Mouse (Mus musculus) kidney, adult 8-10 months (tissue): ENCODE measurements at regions not wholly inside any gene's neighbourhood (a gene's known extent, or its start where the extent isn't known, plus 50 kb on each side); places are given as distances from the start of the nearest gene placed in this dataset.
"Not testable (repeated sequence)": the region's sequence is repeated elsewhere in the genome, so short reads cannot be mapped to it uniquely, and the experiment has no call there.

Source experiments
- DNase-seq, 2 experiments: peaks; one replicate each; pipeline ENCODE4 v3.0.0; 2022

- DNase-seq = no peak
Measured at GRCm38 (mm10) chr1:17545311-17545710, 600.4 kb downstream of the Crisp4 start.

DNA sequence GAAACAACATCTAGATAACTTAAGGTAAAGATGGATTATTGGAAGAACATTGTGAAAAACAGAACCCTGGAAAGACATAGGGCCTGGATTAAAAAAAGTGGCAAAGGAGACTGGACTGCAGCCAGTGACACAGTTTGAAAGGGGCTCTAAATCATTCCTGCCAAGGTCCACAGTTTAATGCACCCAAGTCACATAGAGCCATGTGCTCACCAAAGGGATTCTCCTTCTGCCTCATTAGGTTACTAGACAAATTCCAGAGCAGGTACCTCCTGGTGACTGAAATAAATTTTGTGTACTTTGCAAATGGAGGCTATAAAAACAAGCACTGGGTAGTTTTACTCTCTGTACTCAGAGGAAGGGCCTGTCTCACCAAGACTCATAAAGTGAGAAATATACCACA lies 607.5 kb downstream of the Crisp4 start:
- no peak for DNase-seq

- not testable (repeated sequence) for DNase-seq
Measured at GRCm38 (mm10) chr1:17531291-17531690, 614.4 kb downstream of the Crisp4 start.

GRCm38 (mm10) chr1:17520118-17520517 lies 625.6 kb downstream of the Crisp4 start:
- DNase-seq = no peak

DNA sequence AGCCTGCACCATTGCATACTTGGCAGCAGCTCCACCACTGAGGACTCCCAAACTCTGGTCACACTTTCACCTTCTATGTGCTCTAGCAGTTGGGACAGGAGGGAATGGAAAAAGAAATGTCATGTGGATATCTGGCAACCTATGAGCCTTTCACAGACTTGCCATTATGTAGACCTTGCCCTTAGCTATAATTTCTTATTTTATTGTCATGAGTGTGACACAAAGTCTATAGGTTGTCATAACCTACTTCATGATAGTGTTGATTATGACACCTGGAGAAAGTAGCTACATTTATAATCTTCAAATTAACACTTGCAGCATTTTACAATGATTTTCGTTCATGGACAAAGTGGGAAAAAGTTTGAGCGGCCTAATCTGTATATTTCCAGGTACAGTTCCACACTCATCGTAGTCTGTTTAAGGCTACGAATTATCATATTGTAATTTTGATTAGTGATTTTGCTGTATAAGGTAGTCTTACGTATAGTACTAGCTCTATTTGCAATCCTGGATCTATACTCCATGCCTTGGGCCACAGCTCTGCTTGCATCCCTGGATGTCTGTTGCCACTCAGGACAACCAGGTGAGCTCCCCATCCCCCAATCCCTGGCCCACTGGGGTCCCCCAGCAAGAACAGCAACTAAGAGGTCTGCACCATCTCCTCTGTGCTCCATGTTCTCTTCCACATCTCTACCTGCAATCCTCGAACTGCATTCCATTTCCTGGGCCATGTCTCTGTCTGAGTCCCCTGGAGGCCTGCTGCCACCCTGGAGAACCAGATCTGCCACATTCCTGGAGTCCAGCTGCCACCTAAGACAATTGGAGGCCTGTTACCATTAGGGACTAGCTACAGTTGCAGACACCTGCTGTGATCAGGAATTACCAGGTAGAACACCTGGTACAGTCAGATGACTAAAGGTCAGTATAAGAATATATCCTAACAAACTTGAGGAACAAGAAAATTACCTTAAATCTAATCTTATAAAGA lies 639.3 kb downstream of the Crisp4 start:
- no peak for DNase-seq

DNA sequence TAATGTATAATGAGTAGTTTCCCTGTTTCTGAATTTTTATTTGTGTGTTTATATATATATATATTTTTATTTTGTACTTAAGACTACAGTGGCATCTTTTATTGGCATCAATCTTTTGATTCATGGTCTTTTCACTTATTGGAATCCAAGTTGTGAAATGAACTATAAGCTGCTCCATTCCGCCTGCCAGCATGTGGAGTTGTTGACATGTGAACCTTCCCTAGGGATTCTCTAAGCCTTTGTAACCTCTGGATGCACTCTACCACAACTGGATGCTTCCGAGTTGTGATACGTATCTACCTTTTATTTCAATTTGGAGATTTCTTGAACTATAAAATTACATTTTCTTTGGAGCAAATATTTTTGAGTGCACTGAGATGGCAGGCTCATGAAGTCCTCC lies 652.1 kb downstream of the Crisp4 start:
- DNase-seq = no peak

- not testable (repeated sequence) for DNase-seq
Measured at GRCm38 (mm10) chr1:17489854-17490202, 655.9 kb downstream of the Crisp4 start.

- not testable (repeated sequence) for DNase-seq
Measured at GRCm38 (mm10) chr1:17489192-17489853, 656.4 kb downstream of the Crisp4 start.

GRCm38 (mm10) chr1:17451204-17451866 lies 694.4 kb downstream of the Crisp4 start:
- no peak for DNase-seq

GRCm38 (mm10) chr1:17450715-17451114 lies 695.0 kb downstream of the Crisp4 start:
- DNase-seq = peak in 1 of 2 experiments; percentile 2

GRCm38 (mm10) chr1:17450295-17450694 lies 695.4 kb downstream of the Crisp4 start:
- DNase-seq = no peak

DNA sequence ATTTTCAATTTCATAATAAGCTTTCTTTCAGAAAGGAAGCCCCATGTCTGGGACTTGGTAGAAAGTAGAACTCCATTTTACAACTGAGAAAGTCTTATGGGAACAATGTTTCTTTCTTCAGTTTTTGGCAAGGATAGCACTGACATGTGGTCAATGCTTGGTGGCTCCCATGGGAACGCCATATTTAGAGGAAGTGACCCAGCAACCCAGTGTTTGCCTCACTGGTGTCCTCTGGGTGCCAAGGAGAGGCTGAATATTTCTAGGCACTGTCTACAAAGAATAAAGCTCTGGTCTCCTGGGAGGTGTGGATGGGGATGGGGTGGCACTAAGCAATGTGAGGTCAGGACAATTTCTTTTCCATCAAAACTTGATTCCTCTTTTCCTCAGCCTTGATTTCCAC lies 696.4 kb downstream of the Crisp4 start:
- no peak for DNase-seq

DNA sequence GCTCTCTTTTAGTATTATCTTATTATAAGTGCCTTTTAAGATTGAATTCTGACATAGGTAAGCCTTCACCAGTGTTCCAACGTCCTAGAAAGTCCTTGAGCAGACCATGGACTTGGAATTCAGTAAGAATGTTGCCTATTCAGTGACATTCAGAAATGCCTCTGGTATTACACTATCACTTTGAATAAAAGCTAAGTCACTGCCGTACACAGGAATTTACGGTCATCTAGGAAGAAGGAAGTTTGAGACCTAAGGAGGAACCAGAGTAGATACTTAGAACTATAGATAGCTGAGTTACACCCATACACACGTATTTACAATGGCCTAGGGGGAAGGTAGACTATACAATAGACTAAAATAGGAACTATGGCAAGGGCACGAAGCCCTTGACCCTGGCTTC lies 711.6 kb downstream of the Crisp4 start:
- DNase-seq = not testable (repeated sequence)

- no peak for DNase-seq
Measured at GRCm38 (mm10) chr1:17415958-17416357, 729.7 kb downstream of the Crisp4 start.

DNA sequence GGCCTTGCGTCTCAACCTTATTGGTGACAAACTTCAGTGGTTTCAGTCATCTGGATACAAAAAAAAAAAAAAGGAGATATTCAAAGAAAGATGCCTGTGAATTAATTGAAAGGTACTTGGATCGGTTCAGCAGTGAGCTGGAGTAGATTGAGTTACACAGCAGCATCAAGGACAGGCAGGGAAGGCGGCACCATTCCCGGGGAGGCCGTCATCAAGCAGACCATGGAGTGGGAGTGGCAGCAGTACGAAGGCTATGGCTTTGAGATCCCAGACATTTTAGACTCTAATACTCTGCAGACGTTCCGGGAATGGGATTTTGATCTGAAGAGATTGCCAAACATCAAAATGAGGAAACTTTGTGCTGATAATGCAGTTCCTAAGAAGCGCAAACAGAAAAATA lies 750.8 kb downstream of the Crisp4 start:
- DNase-seq = no peak

GRCm38 (mm10) chr1:17392114-17392819 lies 753.4 kb downstream of the Crisp4 start:
- DNase-seq = no peak

GRCm38 (mm10) chr1:17377562-17377961 lies 768.1 kb downstream of the Crisp4 start:
- no peak for DNase-seq

DNA sequence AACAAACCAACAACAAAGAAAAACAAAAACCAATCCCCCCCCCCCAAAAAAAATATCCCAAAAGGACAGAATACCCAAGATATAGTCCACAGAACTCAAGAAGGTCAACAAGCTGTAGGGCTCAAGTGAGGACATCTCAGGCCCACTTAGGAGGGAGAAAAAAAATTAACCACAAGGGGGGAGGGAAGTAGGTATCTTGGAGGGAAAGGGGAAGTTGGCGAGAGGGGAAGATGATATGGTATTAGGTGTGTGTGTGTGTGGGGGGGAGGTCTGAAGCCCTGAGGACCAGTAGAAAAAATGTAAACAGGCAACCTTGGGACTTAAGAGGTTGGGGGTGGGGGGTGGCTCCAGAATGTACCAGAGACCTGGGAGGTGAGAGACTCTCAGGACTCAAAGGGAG lies 797.4 kb downstream of the Crisp4 start:
- DNase-seq = no peak

GRCm38 (mm10) chr1:17337827-17338226 lies 807.9 kb downstream of the Crisp4 start:
- no peak for DNase-seq

DNA sequence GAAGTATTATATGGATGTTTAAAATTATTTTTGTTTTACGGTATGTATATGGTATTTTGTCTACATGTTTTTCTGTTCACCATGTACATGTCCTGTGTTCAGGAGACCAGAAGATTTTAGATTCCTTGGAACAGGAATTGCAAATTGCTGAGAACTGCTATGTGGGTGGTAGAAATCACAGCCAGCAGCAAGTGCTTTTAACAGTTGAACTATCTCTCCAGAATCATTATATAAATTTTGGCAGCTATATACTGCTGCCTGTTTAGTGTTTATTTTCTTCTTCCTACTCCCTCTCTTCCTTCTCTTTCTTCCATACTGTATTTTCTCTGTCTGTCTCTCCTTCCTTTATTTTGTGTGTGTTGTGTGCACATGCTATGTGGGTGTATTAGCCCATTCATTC lies 834.3 kb downstream of the Crisp4 start:
- not testable (repeated sequence) for DNase-seq

DNA sequence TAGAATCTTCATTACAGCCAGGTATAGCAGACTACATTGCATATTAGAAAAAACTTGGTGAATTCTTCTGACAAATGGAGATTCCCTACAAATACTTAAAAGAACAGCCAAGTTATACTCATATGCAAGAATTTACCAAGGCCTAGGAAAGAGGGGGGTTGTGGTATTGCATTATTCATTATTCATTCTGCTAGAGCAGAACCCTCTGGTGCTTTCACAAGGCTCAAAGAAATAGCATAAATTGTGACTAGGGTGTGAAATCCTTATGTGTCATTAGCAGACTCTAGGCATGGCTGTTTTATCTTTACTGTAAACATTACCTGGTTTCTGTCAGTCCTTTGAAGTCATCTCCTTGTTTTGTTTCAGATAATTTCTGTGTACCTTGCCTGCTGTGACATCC lies 835.8 kb downstream of the Crisp4 start:
- not testable (repeated sequence) for DNase-seq
